Mouse (Mus musculus) intestine, postnatal 0 days (tissue): ENCODE measurements at regions not wholly inside any gene's neighbourhood (a gene's known extent, or its start where the extent isn't known, plus 50 kb on each side); places are given as distances from the start of the nearest gene placed in this dataset.
"Not testable (repeated sequence)": the region's sequence is repeated elsewhere in the genome, so short reads cannot be mapped to it uniquely, and the experiment has no call there.

Source experiments
- ATAC-seq: fragments of 200-750 bp; cut with Nextera tagmentation; 2 replicates; pipeline ENCODE4 v1.8.0; 2017; ENCODE audit warnings: mild to moderate bottlenecking, moderate TSS enrichment, moderate library complexity
- H3K27ac ChIP-seq: fragments of 300-500 bp; sonication (generic); 2 replicates; pipeline ENCODE4 v1.5.1; 2014; ENCODE audit warnings: mild to moderate bottlenecking, low read depth, low read length, moderate library complexity
- H3K27me3 ChIP-seq: fragments of 300-500 bp; sonication (generic); replicated peaks from 2 replicates; pipeline ENCODE4 v1.6.1; 2014; ENCODE audit warnings: low read length, mixed read lengths; ENCODE audit not compliant: control insufficient read depth, insufficient read depth
- H3K36me3 ChIP-seq: fragments of 300-500 bp; sonication (generic); 2 replicates; pipeline ENCODE4 v1.6.1; 2014; ENCODE audit warnings: mild to moderate bottlenecking, moderate library complexity; ENCODE audit not compliant: control insufficient read depth, insufficient read depth
- H3K4me1 ChIP-seq: fragments of 300-500 bp; sonication (generic); replicated peaks from 2 replicates; pipeline ENCODE4 v1.6.1; 2014; ENCODE audit warnings: antibody characterized with exemption, low read length, mixed read lengths; ENCODE audit not compliant: control insufficient read depth, insufficient read depth
- H3K4me2 ChIP-seq: fragments of 300-500 bp; sonication (generic); replicated peaks from 2 replicates; pipeline ENCODE4 v1.6.1; 2014; ENCODE audit warnings: low read depth, mild to moderate bottlenecking, moderate library complexity
- H3K4me3 ChIP-seq: fragments of 300-500 bp; sonication (generic); 2 replicates; pipeline ENCODE4 v1.5.1; 2014; ENCODE audit warnings: low read depth, low read length
- H3K9ac ChIP-seq: fragments of 300-500 bp; sonication (generic); 2 replicates; pipeline ENCODE4 v1.6.1; 2014; ENCODE audit warnings: mild to moderate bottlenecking, low read depth, low read length
- H3K9me3 ChIP-seq: fragments of 300-500 bp; sonication (generic); 2 replicates; pipeline ENCODE4 v1.6.1; 2016; ENCODE audit warnings: mixed run types; ENCODE audit not compliant: control insufficient read depth
- CTCF ChIP-seq: sonication (generic); IDR thresholded peaks from 2 replicates; pipeline ENCODE4 v1.5.1; 2016; ENCODE audit warnings: low read depth, mild to moderate bottlenecking, control low read depth, antibody characterized with exemption, moderate library complexity
- WGBS: fragments of 180-500 bp; shearing (Covaris S2); extraction: QIAGEN DNeasy Blood & Tissue Kit; methylation state at CpG from one replicate; pipeline ENCODE4 v1.1.7; 2014; 5-methylcytosine and 5-hydroxymethylcytosine counted together

DNA sequence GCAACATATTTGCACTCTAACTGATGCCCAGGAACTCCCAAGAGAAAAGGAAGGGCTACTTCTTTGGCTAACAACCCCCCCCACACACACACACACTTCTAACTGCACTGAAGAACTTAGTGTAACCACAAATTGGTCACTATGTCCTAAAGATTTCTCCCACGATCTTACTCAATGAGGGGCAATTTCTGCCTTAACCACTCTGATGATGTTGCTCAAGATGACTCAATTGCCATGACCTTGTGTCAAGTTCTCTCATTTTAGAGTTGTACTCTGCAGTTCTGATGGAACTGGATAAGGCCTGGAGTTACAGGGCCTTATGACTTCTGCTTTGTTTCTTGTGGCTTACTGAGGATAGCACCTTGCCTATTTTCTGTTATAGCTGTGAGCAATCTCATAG lies 81.7 kb downstream of the Sem1 start:
- H3K4me3 ChIP-seq: no peak overlapping the region
- H3K27ac ChIP-seq: no peak overlapping the region
- H3K4me1 ChIP-seq: no peaks in the 10 kb centered on the region
- 82% methylated on average over 1 of the region's 1 CpGs for WGBS
- no peak overlapping the region for H3K4me2 ChIP-seq
- no peaks in the 10 kb centered on the region for H3K27me3 ChIP-seq
- no peak for ATAC-seq
- TF ChIP-seq CTCF: no peak
- no peaks in the 10 kb centered on the region for H3K9me3 ChIP-seq
- no peak overlapping the region for H3K9ac ChIP-seq
- H3K36me3 ChIP-seq: no peaks in the 10 kb centered on the region

DNA sequence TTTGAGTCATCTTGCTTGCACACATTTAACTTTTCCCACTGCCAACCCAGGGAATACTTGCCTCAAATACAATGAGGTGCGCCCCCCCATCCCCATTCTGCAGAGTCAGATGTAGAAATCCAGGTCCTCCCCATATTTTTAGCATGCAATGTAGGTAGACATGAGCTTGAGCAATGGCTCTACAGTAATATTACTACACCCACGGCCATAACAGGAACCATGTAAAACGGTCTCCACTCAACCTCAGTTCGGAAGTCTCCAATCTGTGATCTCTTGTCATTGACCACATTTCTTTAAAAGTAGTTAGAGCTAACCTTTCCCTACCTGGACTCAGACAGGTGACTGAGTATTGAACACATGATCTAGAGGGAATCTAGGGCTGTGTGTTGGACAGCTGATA lies 82.1 kb downstream of the Sem1 start:
- Histone ChIP-seq H3K4me3 (no peak overlapping the region), H3K9ac (no peak overlapping the region), H3K9me3 (no peaks in the 10 kb centered on the region), H3K27ac (no peak overlapping the region), H3K36me3 (no peaks in the 10 kb centered on the region), H3K27me3 (no peaks in the 10 kb centered on the region), H3K4me2 (no peak overlapping the region), H3K4me1 (no peaks in the 10 kb centered on the region)
- 93% methylated on average over 4 of the region's 4 CpGs for WGBS
- no peak for ATAC-seq
- no peak for TF ChIP-seq CTCF

DNA sequence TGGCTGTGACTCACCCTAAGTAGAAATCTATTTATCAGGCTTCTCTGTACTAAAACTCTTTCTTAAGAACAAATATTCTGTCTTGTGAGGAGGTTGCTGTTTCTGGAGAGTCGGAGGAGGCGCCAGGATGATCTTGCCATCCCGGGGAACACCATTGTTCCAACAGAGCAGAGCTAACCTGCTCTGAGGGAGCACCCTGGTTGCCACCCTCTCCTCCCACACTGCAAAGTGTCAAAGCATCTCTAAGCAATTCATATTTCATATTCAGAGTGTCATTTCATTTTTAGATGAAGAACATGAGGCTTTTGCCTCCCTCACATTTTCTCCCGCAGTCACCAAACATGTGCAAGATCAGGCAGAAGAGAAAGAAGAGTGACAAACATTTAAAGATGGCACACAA lies 90.3 kb downstream of the Sem1 start:
- Histone ChIP-seq H3K27ac (no peak overlapping the region), H3K36me3 (no peaks in the 10 kb centered on the region), H3K9me3 (no peaks in the 10 kb centered on the region), H3K4me3 (no peak overlapping the region), H3K9ac (no peak overlapping the region), H3K4me1 (no peaks in the 10 kb centered on the region), H3K27me3 (no peaks in the 10 kb centered on the region), H3K4me2 (no peak overlapping the region)
- 86% methylated on average over 4 of the region's 4 CpGs for WGBS
- no peak for ATAC-seq
- TF ChIP-seq CTCF: no peak

DNA sequence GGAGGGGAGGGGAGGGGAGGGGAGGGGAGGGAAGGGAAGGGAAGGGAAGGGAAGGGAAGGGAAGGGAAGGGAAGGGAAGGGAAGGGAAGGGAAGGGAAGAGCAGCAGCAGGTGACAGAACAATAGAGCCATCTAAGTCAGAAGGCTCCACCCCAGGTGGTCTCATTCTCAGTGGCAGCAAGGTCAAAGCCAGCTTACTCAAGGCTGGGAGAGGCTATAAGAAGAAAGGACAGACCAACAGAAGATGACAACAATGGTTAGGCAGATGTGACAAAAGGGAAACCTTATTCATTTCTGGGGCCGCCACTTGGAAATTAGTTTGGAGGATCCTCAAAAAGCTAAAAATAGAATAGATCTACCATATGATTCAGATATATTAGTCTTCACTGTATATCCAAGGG lies 96.9 kb downstream of the Sem1 start:
- not testable (repeated sequence) for H3K36me3 ChIP-seq, H3K9me3 ChIP-seq, H3K4me3 ChIP-seq, H3K27me3 ChIP-seq, ATAC-seq, H3K27ac ChIP-seq, H3K4me1 ChIP-seq, H3K4me2 ChIP-seq, H3K9ac ChIP-seq
- WGBS: 97% methylated on average over 1 of the region's 1 CpGs

DNA sequence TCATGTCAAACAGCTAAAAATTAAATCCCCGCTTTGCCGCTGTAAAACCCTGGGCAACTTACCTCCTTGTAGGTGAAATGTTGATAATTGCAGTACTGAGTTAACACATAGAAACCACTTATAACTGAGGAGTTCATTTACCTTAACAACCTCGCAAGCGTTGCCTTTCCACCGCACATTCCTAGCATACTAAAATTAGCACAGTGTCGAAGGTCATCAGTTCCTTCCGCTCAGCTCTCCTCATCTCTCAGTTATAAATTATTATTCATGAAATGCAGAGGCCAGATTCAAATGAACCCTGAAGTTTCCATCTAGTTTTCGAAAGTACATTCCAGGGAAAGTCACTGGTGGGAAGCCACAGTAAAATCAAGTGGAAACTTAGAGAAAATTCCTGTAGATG lies 108.1 kb downstream of the Sem1 start:
- Histone ChIP-seq H3K36me3 (no peaks in the 10 kb centered on the region), H3K27ac (no peak overlapping the region), H3K4me3 (no peak overlapping the region), H3K9ac (no peak overlapping the region), H3K9me3 (no peaks in the 10 kb centered on the region), H3K27me3 (no peaks in the 10 kb centered on the region), H3K4me1 (no peaks in the 10 kb centered on the region), H3K4me2 (no peak overlapping the region)
- TF ChIP-seq CTCF: no peak
- WGBS: 50% methylated on average over 8 of the region's 8 CpGs
- no peak for ATAC-seq

DNA sequence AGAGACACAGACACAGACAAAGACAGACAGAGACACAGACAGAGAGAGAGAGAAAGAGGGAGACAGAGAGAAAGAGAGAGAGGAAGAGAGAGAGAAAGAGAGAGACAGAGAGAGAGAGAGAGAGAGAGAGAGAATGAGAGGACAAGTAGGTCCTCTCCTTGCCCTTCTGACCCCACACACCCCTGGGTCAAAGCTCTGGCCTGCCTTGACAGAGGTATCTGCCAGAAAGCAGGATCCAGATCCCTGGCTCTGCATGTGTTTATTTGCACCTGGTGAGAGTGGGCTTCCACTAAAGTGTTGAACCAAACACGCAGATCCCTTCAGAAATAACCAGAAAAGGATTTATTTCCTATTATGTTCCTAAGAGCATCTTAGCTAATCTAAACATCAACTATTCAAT lies 110.9 kb downstream of the Sem1 start:
- Histone ChIP-seq H3K27ac (no peak overlapping the region), H3K4me1 (no peaks in the 10 kb centered on the region), H3K27me3 (no peaks in the 10 kb centered on the region), H3K9ac (no peak overlapping the region), H3K9me3 (no peaks in the 10 kb centered on the region), H3K4me2 (no peak overlapping the region), H3K4me3 (no peak overlapping the region), H3K36me3 (no peaks in the 10 kb centered on the region)
- no peak for TF ChIP-seq CTCF
- ATAC-seq: no peak
- 33% methylated on average over 1 of the region's 1 CpGs for WGBS

DNA sequence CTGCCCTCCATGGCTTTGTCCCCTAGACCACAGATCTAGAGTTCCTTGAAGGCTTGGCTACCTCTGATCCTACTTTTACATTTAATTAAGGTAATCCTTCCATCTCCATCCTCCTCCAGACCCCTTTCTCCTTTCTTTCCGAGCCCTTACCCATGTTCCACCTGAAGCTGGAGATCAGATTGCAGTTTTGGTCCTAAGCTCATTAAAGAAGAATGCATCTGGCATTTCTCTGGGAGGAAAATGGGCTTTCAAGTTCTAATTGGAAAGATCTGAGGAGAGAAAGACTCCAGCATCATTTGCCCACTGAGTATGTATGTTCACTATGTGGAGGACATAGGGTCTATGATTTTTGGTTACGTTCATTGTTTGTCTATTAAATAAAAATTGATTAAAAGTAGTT lies 112.2 kb downstream of the Sem1 start:
- TF ChIP-seq CTCF: no peak
- Histone ChIP-seq H3K4me3 (no peak overlapping the region), H3K9ac (no peak overlapping the region), H3K4me2 (no peak overlapping the region), H3K27me3 (no peaks in the 10 kb centered on the region), H3K9me3 (no peaks in the 10 kb centered on the region), H3K4me1 (no peaks in the 10 kb centered on the region), H3K36me3 (no peaks in the 10 kb centered on the region), H3K27ac (no peak overlapping the region)
- WGBS: 72% methylated on average over 2 of the region's 2 CpGs
- no peak for ATAC-seq
